In the genomic region with DNA sequence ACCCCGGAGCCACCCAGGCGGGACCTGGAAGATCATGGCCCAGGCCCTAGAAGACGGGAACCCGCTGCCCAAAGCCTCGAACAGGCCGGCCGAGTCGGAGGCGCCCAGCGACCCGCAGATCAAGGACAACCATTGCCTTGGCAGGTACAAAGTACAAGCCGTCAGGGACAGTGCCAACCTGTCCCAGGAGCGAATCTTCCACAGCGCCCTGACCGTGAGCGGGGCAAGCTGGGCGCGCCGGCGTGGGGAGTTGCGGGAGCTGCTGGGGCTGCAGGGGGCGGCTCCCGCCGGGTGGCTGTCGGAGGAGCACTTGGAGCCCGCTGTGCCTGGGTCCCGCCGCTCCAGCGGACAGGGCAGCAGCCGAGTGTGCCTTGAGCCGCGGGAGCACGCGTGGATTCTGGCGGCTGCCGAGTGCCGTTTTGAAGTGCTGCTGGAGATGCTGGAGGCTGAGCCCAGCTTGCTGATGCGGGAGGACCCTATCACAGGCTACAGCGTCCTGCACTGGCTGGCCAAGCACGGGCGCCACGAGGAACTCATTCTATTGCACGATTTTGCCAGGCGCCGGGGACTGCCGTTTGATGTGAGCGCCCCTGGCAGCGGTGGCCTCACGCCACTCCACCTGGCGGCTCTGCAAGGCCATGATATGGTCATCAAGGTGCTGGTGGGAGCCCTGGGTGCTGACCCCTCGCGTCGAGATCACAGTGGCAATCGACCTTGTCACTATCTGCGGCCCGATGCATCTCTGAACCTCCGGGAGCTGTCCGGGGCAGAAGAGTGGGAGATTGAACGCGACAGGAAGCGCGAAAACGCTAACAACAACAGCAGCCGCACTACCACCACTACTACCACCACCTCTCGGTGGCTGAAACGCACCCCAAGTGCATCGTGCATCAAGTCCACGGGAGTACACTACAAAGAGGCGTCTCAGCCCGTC, we compare ENCODE assay signal across 8 mouse cellular contexts. TPM values are rescaled to one million over a fixed set of nuclear protein-coding genes. Genes with fewer than 3 reads are reported as not detected.
DNase-seq lines count a peak whose midpoint lies in the region; ATAC-seq and TF ChIP-seq lines count a peak whose summit lies in the region.

No protein-coding gene starts in this region.

- H3K27ac ChIP-seq in spleen, adult 2 months (ENCODE audit: insufficient read depth, low read length): no peak overlapping the region
- H3K27ac ChIP-seq in hindbrain, embryonic 12.5 days: no peak overlapping the region
- H3K27ac ChIP-seq in liver, embryonic 12.5 days: no peak overlapping the region
- H3K27ac ChIP-seq in stomach, embryonic 14.5 days (ENCODE audit: low read length): no peak overlapping the region

- peak; percentile 4 for DNase-seq in cerebellum, adult 8-10 months
- no peak for DNase-seq in cerebellum, adult 11 months
- DNase-seq in spleen, adult 2 months (ENCODE audit: low read depth in 1 of 2, low spot score in 2 of 2): no peak
- no peak for DNase-seq in spleen, postnatal 36 days (ENCODE audit: low spot score in 2 of 2)
- no peak for DNase-seq in layer of hippocampus, postnatal 14 days (ENCODE audit: low spot score in 2 of 2)

- no peak overlapping the region for H3K9ac ChIP-seq in hindbrain, embryonic 12.5 days
- no peak overlapping the region for H3K9ac ChIP-seq in liver, embryonic 12.5 days
- no peak overlapping the region for H3K9ac ChIP-seq in stomach, embryonic 14.5 days (replicated peaks; ENCODE audit: low read depth, low read length)

- peaks cover 8% of the 10 kb centered on the region; the same call in 1 of the 2 replicates for H3K4me1 ChIP-seq in spleen, adult 2 months (ENCODE audit: control insufficient read depth, insufficient read depth, insufficient read length)
- H3K4me1 ChIP-seq in hindbrain, embryonic 12.5 days: no peaks in the 10 kb centered on the region
- no peaks in the 10 kb centered on the region for H3K4me1 ChIP-seq in liver, embryonic 12.5 days
- no peaks in the 10 kb centered on the region for H3K4me1 ChIP-seq in stomach, embryonic 14.5 days (ENCODE audit: control insufficient read depth, insufficient read depth, low read length)

- H3K4me3 ChIP-seq in spleen, adult 2 months (ENCODE audit: extremely low read depth, insufficient read depth, insufficient read length): peak overlapping the region; percentile 14
- peak overlapping the region; percentile 28 for H3K4me3 ChIP-seq in hindbrain, embryonic 12.5 days
- peak overlapping the region; percentile 25 for H3K4me3 ChIP-seq in liver, embryonic 12.5 days
- peak overlapping the region; percentile 22 for H3K4me3 ChIP-seq in stomach, embryonic 14.5 days (ENCODE audit: low read depth, low read length)

- no peaks in the 10 kb centered on the region; the same call in 1 of the 2 replicates for H3K9me3 ChIP-seq in hindbrain, embryonic 12.5 days (replicated peaks)
- H3K9me3 ChIP-seq in liver, embryonic 12.5 days (replicated peaks): no peaks in the 10 kb centered on the region
- no peaks in the 10 kb centered on the region for H3K9me3 ChIP-seq in stomach, embryonic 14.5 days (ENCODE audit: control insufficient read depth, low read depth, low read length)

- no peak for TF ChIP-seq CTCF in spleen, adult 2 months (IDR thresholded peaks at IDR 0.05; ENCODE audit: extremely low read depth, insufficient read depth, insufficient read length, insufficient replicate concordance)

- WGBS in spleen, adult 2 months: 21% methylated on average over 70 of the region's 70 CpGs
- WGBS in hindbrain, embryonic 12.5 days: 20% methylated on average over 70 of the region's 70 CpGs
- 11% methylated on average over 57 of the region's 70 CpGs for WGBS in liver, embryonic 12.5 days (ENCODE audit: insufficient replicate concordance)
- whole genome bisulfite sequencing in stomach, embryonic 14.5 days: 23% methylated on average over 68 of the region's 70 CpGs

- no peak for TF ChIP-seq POLR2A in spleen, adult 2 months (IDR thresholded peaks at IDR 0.05; ENCODE audit: low read depth, low read length)

- H3K27me3 ChIP-seq in spleen, adult 2 months (ENCODE audit: control insufficient read depth, insufficient read depth, low read length): peaks cover 14% of the 10 kb centered on the region
- peaks cover 78% of the 10 kb centered on the region for H3K27me3 ChIP-seq in hindbrain, embryonic 12.5 days
- peaks cover 81% of the 10 kb centered on the region for H3K27me3 ChIP-seq in liver, embryonic 12.5 days (replicated peaks)
- peaks cover 5% of the 10 kb centered on the region; the same call in 1 of the 2 replicates for H3K27me3 ChIP-seq in stomach, embryonic 14.5 days (ENCODE audit: control insufficient read depth, insufficient read depth, low read length)

- ATAC-seq in hindbrain, embryonic 12.5 days (ENCODE audit: low FRiP score): no peak
- no peak for ATAC-seq in liver, embryonic 12.5 days
- no peak for ATAC-seq in stomach, embryonic 14.5 days (ENCODE audit: insufficient number of reproducible peaks, insufficient read depth, low FRiP score, low read depth)

- H3K4me2 ChIP-seq in hindbrain, embryonic 12.5 days (replicated peaks): peak overlapping the region; percentile 48
- peak overlapping the region; percentile 51 for H3K4me2 ChIP-seq in liver, embryonic 12.5 days
- H3K4me2 ChIP-seq in stomach, embryonic 14.5 days (replicated peaks; ENCODE audit: low read depth, low read length): peak overlapping the region; percentile 49

- H3K36me3 ChIP-seq in spleen, adult 2 months (ENCODE audit: control insufficient read depth, insufficient read depth, low read length): no peaks in the 10 kb centered on the region
- H3K36me3 ChIP-seq in hindbrain, embryonic 12.5 days: no peaks in the 10 kb centered on the region
- no peaks in the 10 kb centered on the region for H3K36me3 ChIP-seq in liver, embryonic 12.5 days
- no peaks in the 10 kb centered on the region for H3K36me3 ChIP-seq in stomach, embryonic 14.5 days (ENCODE audit: control insufficient read depth, insufficient read depth, low read length)

RNA-seq across cellular contexts. Expression of a gene that starts 0.5 kb away (rescaled TPM):
- polyA plus RNA-seq in spleen, adult 2 months (2012; rRNA removed): 0.05 and 0.08 TPM in 2 replicates
- polyA plus RNA-seq in hindbrain, embryonic 12.5 days (2016; fragmentation: Nextera tagmentation; extraction: Ambion mirVana): not detected in 2 replicates
- polyA plus RNA-seq in liver, embryonic 12.5 days (2016; fragmentation: Nextera tagmentation; extraction: Ambion mirVana): 0.11 and 0.25 TPM in 2 replicates
- polyA plus RNA-seq in stomach, embryonic 14.5 days (2014; fragmentation: Nextera tagmentation; extraction: Ambion mirVana): 0.27 TPM in 1 of 2 replicates, not detected in the other
- not detected for total RNA-seq in layer of hippocampus, postnatal 14 days (2021)

RNA-seq across cellular contexts. Expression of a gene that starts 36.0 kb away (rescaled TPM):
- 47.1 and 62.8 TPM in 2 replicates for polyA plus RNA-seq in spleen, adult 2 months (2012; rRNA removed)
- polyA plus RNA-seq in hindbrain, embryonic 12.5 days (2016; fragmentation: Nextera tagmentation; extraction: Ambion mirVana): 388 and 426 TPM in 2 replicates
- polyA plus RNA-seq in liver, embryonic 12.5 days (2016; fragmentation: Nextera tagmentation; extraction: Ambion mirVana): 526 and 538 TPM in 2 replicates
- 674 and 682 TPM in 2 replicates for polyA plus RNA-seq in stomach, embryonic 14.5 days (2014; fragmentation: Nextera tagmentation; extraction: Ambion mirVana)
- total RNA-seq in layer of hippocampus, postnatal 14 days (2021): 100 to 1,000 TPM; 319 to 320 TPM

RNA-seq across cellular contexts. Expression of a gene that starts 57.6 kb away (rescaled TPM):
- 45.0 and 55.5 TPM in 2 replicates for polyA plus RNA-seq in spleen, adult 2 months (2012; rRNA removed)
- polyA plus RNA-seq in hindbrain, embryonic 12.5 days (2016; fragmentation: Nextera tagmentation; extraction: Ambion mirVana): 61.9 and 68.7 TPM in 2 replicates
- polyA plus RNA-seq in liver, embryonic 12.5 days (2016; fragmentation: Nextera tagmentation; extraction: Ambion mirVana): 6.1 and 6.2 TPM in 2 replicates
- polyA plus RNA-seq in stomach, embryonic 14.5 days (2014; fragmentation: Nextera tagmentation; extraction: Ambion mirVana): 21.0 and 24.7 TPM in 2 replicates
- total RNA-seq in layer of hippocampus, postnatal 14 days (2021): 10 to 100 TPM; 48.8 to 49.9 TPM
